Mouse (Mus musculus) heart, adult 9 months (tissue): ENCODE measurements around the gene Rbm19.
"Not testable (repeated sequence)": the region's sequence is repeated elsewhere in the genome, so short reads cannot be mapped to it uniquely, and the experiment has no call there.

ENCODE experiments used
- DNase-seq, 2 experiments: peaks; one replicate each; pipeline ENCODE4 v3.0.0; 2022; ENCODE audit warnings: low spot score in 2 of 2

Rbm19 gene

GRCm38 (mm10) chr5:120116261-120117050 lies at the start of gene Rbm19:
Gene Rbm19 (plus strand): TSS chr5:120116465.
- peak; percentile 88 to 91 for DNase-seq

GRCm38 (mm10) chr5:120067266-120067665 lies 49.0 kb upstream of the Rbm19 start:
- no peak for DNase-seq

DNA sequence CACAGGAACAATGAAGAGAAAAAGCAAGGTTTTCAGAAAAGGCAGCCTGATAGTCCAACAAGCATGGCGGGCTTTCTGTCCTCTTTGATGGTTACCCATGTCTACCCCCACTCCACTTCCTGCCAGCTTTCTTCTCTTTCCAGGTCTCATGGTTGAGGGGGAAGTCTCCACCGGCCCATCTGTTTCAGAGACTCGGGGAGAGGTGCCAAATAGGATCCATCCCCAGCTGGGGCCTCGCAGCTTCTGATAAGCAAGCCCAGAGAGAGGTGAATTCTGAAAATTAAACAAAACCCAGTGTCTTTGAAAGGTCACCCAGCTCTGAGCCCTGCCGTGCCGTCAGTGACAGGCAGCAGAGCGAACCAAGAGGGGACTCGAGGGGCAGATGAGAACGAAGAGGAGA lies 42.2 kb upstream of the Rbm19 start:
- no peak for DNase-seq

- DNase-seq: no peak
Measured at GRCm38 (mm10) chr5:120080027-120080426, 36.2 kb upstream of the Rbm19 start.

DNA sequence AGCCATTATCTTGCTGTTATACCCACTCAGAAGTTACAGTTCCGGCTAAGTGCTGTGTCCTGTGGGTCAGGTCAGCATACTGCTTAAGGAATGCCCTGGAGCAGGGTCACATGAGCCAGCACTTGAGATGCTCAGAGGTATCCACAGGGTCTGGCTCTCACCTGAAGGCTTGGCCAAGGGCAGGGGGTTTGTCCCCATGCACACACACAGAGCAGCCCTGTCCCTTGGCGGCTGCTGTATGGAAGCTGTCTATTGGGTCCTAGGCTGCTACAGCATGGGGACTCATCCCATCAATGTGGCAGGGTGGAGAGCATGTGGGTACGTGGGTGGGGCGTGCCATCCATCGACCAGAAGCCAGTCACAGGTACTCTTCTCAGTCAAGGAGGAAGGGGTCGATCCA lies 35.8 kb upstream of the Rbm19 start:
- DNase-seq: no peak

GRCm38 (mm10) chr5:120088561-120088960 lies 27.7 kb upstream of the Rbm19 start:
- DNase-seq: peak; percentile 58 to 75

GRCm38 (mm10) chr5:120094602-120095001 lies 21.7 kb upstream of the Rbm19 start:
- no peak for DNase-seq

DNA sequence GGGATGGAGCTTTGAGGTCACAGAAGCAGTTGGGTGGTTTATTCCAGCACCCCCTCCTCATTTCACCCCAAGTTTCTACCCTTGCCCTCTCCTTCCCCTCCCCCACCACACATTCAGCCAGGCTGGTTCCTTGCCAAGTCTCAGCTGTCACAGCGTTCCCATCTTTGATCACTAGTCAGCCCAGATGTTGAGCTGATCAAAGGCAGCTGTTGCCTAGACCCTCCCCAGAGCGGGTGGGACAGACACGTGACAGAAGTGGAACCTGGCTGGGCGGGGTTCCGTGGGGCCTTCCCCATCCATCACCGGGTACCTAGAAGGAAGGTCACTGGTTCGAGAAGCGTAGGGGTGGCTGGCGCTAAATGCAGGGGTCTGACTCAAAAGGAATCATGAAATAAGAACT lies 19.2 kb upstream of the Rbm19 start:
- no peak for DNase-seq

GRCm38 (mm10) chr5:120100814-120101213 lies 15.5 kb upstream of the Rbm19 start:
- no peak for DNase-seq

GRCm38 (mm10) chr5:120102097-120102496 lies 14.2 kb upstream of the Rbm19 start:
- DNase-seq: no peak

DNA sequence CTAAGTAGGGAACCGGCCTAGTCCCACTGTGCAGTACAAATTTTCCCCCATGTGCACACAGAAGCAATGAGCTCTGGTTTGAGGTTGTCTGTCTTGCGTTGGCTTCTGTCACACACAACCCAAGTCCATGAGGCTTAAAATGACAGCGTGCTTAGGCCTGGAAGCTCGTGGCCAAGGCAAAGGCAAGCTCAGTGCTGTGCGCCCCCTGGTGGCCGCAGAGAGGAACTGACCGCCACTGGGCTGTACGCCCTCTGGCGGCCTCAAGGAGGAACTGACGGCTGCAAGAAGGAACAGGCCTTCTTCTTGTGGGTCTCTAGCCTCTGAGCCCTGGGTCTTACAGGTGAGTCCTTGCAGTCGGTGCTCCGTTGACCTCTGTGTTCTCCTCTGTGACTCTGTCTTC lies 13.5 kb upstream of the Rbm19 start:
- peak in 1 of 2 experiments; percentile 20 for DNase-seq

GRCm38 (mm10) chr5:120103458-120103857 lies 12.8 kb upstream of the Rbm19 start:
- DNase-seq: peak; percentile 31 to 33

DNA sequence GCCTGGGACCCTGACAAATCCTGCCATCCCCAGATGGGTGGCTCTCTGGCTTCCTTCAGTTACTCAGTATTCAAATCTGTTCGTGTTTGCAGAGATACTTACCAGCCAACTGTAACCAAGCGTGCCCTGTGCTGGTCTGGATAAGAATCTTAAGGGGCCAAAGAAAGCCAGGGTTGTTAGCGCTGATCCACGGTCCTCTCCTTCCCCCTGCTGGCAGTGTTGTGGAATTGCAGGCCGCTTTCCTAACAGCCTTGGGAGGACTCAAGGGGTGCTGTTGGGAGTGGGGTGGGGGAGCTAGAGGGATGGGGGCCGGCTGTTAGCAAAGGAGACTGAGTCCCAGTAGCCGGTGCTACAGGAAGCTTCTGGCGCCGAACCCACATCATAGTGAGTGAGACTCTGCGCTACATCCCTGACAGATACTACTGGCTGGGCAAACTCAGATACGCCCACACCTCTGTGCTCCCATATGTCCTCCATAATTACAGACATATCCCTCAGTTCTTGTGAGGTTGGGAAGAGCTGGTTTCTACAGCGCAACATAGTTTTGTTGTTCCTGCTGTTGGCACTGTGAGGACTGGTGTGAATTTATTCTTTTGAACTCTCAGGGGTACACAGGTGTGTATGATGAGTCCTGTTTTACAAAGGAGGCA lies 9.7 kb upstream of the Rbm19 start:
- no peak for DNase-seq

GRCm38 (mm10) chr5:120114361-120114760 lies 1.9 kb upstream of the Rbm19 start:
- no peak for DNase-seq

GRCm38 (mm10) chr5:120117161-120117560 lies 896 bp downstream of the Rbm19 start:
- DNase-seq: not testable (repeated sequence)

GRCm38 (mm10) chr5:120124881-120125690 lies 8.8 kb downstream of the Rbm19 start:
- no peak for DNase-seq

GRCm38 (mm10) chr5:120127641-120128040 lies 11.4 kb downstream of the Rbm19 start:
- DNase-seq: no peak

- no peak for DNase-seq
Measured at GRCm38 (mm10) chr5:120128511-120128910, 12.2 kb downstream of the Rbm19 start.

GRCm38 (mm10) chr5:120129070-120129469 lies 12.8 kb downstream of the Rbm19 start:
- DNase-seq: no peak

- no peak for DNase-seq
Measured at GRCm38 (mm10) chr5:120129761-120130160, 13.5 kb downstream of the Rbm19 start.

DNA sequence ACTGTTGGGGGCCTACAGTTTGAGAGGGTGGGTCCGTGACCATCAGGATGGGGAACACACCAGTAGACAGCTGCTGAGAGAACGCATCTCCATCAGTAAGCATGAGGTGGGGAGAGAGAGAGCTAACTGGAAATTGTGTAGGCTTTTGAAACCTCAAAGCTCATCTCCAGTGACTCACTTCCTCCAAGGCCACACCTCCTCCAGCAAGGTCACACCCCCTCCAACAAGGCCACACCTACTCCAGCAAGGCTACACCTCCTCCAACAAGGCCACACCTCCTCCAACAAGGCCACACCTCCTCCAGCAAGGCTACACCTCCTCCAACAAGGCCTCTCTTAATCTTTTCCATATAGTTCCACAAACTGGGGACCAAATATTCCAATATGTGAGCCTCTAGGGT lies 13.9 kb downstream of the Rbm19 start:
- no peak for DNase-seq

DNA sequence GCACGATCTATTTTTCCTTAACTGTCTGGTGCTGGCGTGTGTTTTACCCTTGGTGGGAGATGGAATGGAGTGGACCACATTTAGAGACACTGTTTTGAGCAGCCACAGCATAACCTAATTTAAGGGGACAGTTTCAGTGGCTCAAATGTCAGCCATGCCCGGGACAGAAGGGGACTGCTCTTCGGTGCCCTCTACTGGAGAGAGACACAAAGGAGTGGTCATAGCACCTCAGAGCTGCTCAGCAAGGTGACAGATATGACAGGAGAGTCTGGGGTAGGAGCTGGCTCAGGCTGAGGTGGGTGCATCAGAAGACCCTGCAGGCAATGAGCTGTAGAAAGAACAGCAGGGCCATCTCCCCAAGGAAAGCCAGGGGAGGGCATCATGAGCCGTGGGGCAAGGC lies 15.3 kb downstream of the Rbm19 start:
- DNase-seq: no peak
